Mouse (Mus musculus) lung, postnatal 0 days (tissue): ENCODE data around the gene Syce3.

Experiments used
- CTCF ChIP-seq: IDR thresholded peaks from 2 replicates; pipeline ENCODE4 v1.5.1; 2016; ENCODE audit warnings: antibody characterized with exemption, mild to moderate bottlenecking
- EP300 ChIP-seq: IDR thresholded peaks from 2 replicates; pipeline ENCODE4 v1.6.1; 2016; ENCODE audit warnings: antibody characterized with exemption, mild to moderate bottlenecking, control low read depth

DNA sequence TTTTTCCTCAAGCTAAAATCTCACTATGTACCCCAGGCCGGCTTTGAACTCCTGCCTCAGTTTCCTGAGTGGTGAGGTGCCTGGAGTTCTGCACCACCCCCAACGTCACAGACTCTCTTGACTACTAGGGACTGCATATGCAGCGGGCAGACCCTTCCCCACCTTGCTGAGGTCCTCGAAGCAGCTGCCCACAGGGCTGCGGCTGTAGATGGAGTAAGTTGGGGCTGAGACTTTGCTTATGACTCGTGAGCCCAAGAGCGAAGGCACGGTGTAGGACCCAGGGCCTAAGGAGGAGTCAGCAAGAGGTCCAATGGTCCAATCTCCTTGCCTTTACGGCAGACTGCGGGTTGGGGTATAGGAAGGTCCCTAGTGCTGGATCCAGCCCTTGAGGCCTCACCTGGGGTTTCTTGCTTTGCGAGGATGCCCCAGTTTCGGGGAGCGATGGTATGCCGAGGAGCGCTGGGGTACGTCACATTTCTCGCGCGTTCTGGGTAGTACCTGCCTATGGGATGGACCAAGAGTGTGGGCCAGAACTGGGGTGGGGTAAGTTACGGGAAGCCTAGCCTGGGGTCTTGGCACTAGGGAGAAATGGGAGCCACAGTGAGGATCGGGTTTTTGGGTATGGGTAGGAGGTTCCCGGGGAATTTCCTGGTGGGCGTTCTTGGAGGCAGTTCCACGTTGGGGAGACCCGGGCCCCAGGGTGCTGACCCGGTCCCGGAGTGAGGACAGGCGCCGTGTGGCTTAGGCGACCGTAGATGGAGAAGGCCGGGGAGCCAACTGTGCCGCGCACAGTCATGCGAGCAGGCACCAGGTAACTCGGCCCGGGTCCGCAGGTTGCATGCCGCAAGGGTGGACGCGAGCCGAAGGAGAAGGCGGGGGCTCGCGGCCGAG, 32.1 kb downstream of the Syce3 start:
- TF ChIP-seq CTCF (no peak), EP300 (no peak)
